Mouse (Mus musculus) activated CD4-positive, CD25-positive, alpha-beta regulatory T cell, adult 4 months (primary cell): ENCODE measurements at regions not wholly inside any gene's neighbourhood (a gene's known extent, or its start where the extent isn't known, plus 50 kb on each side); places are given as distances from the start of the nearest gene placed in this dataset.

Experiments
- ATAC-seq: one replicate; pipeline ENCODE4 v1.8.0; 2017

- ATAC-seq = no peak
These were observed 266.8 kb upstream of the Zfp637 start for GRCm38 (mm10) chr6:117574146-117574545.

DNA sequence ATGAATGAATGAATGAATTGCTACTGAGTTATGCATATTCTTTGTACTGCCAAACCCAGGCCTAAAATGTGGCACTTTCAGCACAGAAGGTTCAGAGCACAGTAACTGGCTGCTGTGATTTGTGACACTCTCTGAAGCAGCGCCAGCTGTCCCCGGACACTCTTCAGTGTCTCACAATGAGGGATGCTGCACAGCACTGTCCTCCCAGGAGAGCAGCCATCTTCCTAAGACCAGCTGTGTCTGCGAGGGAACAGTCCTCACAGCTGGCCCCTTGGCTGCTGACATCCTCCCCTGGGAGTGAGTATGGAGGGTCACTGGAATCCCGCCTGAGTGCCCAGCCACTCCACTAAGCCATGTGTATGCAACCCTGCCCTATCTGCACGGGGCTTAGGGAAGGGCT lies 265.9 kb upstream of the Zfp637 start:
- no peak for ATAC-seq

DNA sequence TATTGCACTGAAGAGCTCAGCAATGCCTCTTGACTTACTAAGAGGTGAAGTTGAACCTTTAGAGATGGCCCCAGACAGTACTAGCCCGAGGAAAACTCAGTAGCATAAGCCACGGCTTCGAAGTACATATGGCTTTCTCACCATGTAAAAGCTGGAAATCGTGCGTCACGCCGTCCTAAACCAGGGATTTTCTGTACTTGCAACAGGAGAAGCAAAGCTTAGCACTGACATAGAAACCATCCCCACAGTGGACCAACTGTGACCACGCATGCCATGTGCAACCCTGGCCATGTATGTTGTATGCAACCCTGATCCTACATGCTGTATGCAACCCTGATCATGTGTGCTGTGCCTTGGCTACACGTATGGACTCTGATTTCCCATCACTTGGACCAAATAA lies 265.0 kb upstream of the Zfp637 start:
- no peak for ATAC-seq

DNA sequence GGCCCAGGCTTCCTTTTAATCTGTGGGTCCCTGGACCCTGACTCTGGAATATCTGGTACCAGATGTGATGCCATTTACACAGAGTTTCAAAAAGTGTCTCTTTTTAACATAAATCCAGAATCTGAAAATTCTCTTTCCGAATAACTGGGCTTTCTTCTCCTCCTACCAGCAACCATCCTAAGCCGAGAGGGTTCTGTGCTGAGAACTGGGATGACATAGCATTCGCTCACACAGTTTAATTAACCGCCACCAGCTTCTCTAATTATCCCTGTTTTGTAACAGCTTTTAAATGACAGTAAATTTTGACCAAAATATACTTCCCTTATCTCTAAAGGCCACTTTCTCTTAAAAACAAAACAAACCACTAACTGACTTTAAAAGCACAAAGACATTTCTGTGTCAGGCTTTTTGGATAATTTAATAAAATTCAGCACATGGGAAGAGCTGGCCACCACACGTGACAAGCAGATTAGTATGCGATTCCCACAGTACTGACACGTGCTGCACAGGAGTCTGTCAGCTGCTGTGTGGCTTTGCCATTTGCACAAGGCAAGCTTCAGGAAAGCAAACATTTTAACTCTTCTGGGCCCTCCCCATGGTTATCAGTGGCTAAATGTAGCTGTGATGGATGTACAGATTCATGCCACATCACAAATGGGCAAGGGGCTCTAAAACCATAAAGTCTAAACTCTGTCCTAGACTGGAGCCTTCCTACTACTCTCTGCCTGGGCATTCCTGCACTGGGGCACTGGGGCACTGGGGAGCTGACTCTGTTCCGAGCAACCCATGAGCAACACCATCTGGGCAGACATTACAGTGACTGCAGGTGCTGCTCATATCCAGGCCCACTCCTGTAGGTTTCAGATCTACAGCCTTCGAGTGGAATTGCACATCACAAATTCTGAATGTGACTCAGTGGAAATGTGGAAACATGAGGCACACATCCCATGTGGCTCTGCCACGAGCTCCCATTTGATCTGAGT lies 263.1 kb upstream of the Zfp637 start:
- no peak for ATAC-seq

GRCm38 (mm10) chr6:117580951-117581350 lies 260.0 kb upstream of the Zfp637 start:
- ATAC-seq = no peak

GRCm38 (mm10) chr6:117583121-117583520 lies 257.9 kb upstream of the Zfp637 start:
- no peak for ATAC-seq

- no peak for ATAC-seq
These were observed 256.4 kb upstream of the Zfp637 start for GRCm38 (mm10) chr6:117584563-117584962.

DNA sequence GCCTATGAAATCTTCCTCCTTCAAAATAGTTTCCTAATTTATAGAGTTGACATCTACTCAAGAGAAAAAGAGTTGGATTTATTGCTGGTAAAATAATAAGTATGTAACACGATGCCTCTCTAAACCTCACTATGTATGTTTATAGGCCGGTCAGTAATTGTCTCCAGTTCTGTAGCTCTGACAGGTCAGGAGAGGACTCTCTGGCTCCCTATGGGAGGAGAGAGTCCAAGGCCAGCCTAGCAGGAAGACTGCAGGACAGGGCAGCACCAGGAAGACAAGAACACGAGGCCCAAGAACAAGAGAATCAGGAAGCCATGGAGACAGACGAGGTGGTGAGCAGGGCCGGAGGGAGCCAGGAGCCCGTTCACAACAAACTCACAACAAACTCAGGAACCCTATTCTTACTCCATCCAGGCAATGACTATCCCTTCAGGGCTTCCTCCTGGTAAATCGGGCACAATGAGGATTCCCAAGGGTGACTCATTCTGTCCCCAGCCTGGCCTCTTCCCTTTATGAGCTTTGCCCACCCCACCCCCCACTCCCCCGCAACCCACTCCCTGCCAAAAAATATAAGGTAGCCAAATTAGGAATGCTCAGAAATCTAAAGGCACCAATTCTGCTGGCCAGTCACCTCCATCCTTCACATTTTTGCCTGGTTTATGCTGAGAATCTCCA lies 244.7 kb upstream of the Zfp637 start:
- no peak for ATAC-seq

DNA sequence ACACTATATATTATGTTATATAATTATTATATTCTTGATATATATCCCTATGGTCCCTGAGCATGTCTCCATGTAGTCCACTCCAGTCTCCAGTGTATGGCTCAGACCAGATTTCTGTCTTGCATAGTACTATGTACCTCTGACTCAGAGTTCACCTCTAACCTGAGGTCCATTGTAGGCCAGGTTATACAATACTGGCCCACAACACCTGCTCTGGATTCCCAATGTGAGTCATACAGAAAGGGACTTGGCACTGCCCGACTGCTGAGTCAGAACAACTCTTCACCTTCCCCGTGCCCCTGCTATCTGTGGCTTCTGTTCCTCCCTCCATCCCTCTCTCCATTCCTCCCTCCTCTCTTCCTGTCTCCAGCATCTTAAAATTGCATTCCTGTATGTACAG lies 236.1 kb upstream of the Zfp637 start:
- ATAC-seq = no peak

- ATAC-seq = no peak
These were observed 235.3 kb upstream of the Zfp637 start for GRCm38 (mm10) chr6:117605685-117606084.

GRCm38 (mm10) chr6:117606211-117606610 lies 234.8 kb upstream of the Zfp637 start:
- ATAC-seq = no peak

GRCm38 (mm10) chr6:117607023-117607422 lies 234.0 kb upstream of the Zfp637 start:
- ATAC-seq = no peak

DNA sequence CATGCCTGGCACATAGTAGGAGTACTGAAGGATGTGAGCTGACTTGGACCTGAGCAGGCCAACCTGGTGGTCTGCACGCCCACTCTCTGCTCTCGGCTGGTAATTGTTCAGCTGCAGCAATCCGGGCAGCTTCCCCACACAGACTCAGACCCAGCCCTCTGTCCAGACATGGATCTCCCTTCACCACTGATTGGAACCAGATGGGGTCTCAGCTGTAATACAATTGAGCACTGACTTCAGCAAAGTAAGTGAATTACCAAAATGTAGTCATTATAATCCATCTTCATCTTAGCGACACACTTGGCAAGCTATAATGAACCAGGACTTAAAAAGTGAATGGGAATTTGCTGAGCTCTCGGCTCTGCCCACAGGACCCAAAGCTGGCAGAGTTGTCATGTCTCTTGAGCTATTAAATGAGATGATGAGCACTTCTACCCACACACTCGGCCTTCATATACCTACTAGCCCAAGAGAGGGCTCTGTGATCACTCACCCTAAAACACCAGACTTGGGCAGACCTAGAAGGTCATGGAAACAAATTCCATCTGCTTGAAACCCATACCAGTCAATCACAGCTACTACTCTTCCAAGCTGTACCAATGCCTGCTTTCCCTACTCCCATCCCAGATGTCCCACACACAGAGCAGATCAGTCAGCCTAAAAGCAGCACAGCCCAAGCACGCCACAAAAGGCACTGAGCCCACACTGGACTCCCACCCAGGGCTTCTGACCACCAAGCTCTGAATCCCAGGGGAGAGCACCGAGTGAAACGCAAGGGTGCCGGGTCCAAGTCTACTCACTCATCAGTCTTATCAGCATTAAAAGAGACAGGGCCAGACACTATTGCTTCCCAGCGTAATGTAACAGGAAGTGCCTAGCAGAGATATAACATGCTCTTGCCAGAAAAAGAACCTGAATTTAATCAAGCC lies 231.2 kb upstream of the Zfp637 start:
- no peak for ATAC-seq

DNA sequence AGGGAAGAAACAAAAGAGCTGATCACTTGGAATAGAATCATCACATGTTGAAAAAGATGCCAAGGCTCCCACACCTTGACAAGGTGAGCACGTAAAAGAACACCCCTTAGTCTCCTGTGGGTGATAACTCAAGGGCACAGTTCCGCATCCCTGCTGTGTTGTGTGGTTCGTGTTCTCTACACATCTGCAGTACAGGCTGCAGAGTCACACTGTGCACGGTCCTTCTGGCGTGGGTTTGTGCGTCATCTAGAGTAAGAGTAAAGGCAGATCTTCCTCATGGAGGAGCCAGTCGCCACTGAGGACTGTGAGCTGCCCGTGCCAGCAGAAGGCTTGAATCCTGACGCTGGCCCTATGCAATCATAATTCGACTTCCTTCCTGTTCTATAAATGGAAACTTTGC lies 229.7 kb upstream of the Zfp637 start:
- no peak for ATAC-seq

GRCm38 (mm10) chr6:117611965-117612364 lies 229.0 kb upstream of the Zfp637 start:
- ATAC-seq = no peak

DNA sequence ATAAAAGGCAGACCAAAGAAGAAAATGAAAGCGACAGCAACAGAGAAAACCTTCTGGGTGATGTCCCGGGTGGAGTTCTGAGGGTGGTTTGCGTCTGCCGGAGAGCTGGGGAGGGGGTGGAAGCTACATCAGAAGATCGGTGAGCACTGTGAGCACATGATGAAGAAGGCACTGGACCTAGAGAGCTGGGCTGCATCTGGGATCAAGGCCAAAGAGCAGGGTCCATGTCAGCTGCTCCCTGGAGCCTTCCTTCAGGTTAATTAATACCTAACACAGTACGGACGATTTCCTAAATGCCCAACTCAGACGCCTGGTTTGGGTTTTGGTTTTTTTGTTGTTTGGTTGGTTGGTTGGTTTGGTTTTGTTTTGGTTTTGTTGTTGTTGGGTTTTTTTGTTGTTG lies 228.6 kb upstream of the Zfp637 start:
- no peak for ATAC-seq

- no peak for ATAC-seq
These were observed 227.2 kb upstream of the Zfp637 start for GRCm38 (mm10) chr6:117613656-117614350.

DNA sequence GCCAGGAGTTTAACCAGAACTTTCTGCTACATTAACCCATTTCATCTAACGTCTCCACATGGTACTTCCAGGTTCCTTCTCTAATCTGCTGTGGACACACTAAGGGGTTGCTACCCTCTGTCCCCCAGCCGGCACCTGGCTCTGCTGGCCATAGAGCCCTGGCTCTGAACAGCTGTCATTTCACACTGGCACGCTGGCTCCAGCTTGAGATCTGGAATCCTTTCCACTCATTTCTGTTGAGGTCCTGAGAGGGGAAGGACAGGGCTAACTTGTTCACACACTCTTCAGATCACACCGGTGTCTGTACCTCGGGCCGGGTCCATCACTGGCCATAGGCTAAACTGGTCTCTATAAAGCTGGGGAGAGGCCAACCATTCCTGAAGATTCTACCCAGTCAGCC lies 226.6 kb upstream of the Zfp637 start:
- ATAC-seq = no peak

DNA sequence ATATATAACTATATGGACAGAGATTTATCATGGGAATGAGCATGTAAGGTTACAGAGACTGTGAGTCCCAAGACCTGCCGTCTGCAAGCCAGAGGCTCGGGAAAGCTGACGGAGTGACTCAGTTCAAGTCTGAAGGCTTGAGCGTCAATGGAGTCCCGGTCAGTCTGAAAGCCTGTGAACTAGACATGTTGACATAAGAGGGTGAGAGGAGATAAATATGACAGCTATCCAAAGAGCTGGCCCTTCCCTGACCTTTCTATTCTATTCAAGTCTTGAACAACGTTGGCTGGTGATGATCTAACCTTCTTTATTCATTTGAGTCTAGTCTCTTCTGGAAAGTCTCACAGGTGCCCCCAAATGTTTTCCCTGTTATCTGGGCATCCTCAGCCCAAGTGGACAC lies 223.8 kb upstream of the Zfp637 start:
- no peak for ATAC-seq

DNA sequence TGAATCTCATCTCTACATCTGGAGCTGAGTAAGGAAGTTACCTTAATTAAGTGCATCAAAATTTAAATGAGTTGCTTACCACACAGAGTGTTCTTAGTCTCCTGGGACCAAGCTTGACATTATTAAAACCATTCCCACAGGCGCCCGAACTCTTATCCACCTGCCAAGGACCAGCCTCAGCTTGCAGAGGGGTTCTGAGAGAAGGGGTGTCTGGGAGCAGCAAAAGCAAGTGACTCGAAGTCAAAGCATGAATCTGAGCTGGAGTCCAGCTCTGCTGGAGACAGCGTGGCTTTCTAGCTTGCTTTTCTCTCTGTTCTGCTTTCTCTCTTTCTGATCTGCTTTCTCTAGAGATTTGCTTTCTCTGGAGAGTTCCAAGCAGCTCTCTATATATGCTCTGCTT lies 223.0 kb upstream of the Zfp637 start:
- ATAC-seq = no peak

GRCm38 (mm10) chr6:117619606-117620005 lies 221.4 kb upstream of the Zfp637 start:
- no peak for ATAC-seq

DNA sequence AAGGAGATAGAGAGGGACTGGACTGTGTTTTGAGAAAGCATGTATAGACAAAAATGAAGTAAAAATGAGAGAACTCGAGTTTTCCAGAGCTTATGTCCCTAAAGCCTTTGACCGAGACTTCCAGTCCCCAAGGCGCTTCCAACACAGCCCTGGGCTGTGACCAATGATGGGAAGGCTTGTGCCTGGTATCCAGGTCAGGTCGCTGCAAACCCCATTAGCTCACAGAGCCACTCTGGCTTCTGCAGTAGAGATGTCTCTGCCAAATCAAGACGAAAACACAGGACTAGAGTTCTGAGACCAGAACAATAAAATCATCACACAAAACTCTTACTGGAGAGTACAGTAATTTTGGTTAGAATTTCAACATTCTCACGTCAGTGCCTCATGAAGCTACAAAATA lies 218.5 kb upstream of the Zfp637 start:
- ATAC-seq = no peak
